1 mouse cellular context compared by ENCODE assay signal in genomic region chr5:77102522-77103365, GRCm38 (mm10).
TF ChIP-seq lines count a peak whose summit lies in the region.

No protein-coding gene starts in this region.

TF ChIP-seq in MEL, 35 proteins besides CTCF, POLR2A, EP300 and RAD21 (continued from another document):
- TF ChIP-seq MYC (IDR thresholded peaks at IDR 0.05; ENCODE audit: low read depth, low read length) (peak; percentile 59; the same call in 1 of the 2 replicates), SMC3 (IDR thresholded peaks at IDR 0.05; ENCODE audit: low read depth, low read length) (no peak), TCF12 (IDR thresholded peaks at IDR 0.05; ENCODE audit: low read depth, low read length) (peak; percentile 71; the same call in 1 of the 2 replicates), ZMIZ1 (IDR thresholded peaks at IDR 0.05; ENCODE audit: low read depth, low read length) (no peak), UBTF (IDR thresholded peaks at IDR 0.05; ENCODE audit: borderline replicate concordance, insufficient read depth, low read depth, low read length) (no peak), CHD2 (IDR thresholded peaks at IDR 0.05; ENCODE audit: low read length) (no peak), USF2 (IDR thresholded peaks at IDR 0.05; ENCODE audit: borderline replicate concordance in 1 of 2, insufficient read depth in 1 of 2, low read depth in 1 of 2, low read length in 2 of 2) (0 out of 4 replicates have a peak, but pooled peaks of 1 of the 2 experiments have one; percentile 50), MYB (IDR thresholded peaks at IDR 0.05; ENCODE audit: low read depth, low read length) (no peak), GABPA (IDR thresholded peaks at IDR 0.05; ENCODE audit: low read depth, low read length) (no peak), TAL1 (IDR thresholded peaks at IDR 0.05; ENCODE audit: low read length) (peak; percentile 58), ELF1 (IDR thresholded peaks at IDR 0.05; ENCODE audit: low read depth, low read length) (0 out of 2 replicates have a peak, but pooled peaks have one; percentile 15), BHLHE40 (IDR thresholded peaks at IDR 0.05; ENCODE audit: borderline replicate concordance, low read depth, low read length) (peak; percentile 97), MAX (IDR thresholded peaks at IDR 0.05; ENCODE audit: low read length) (peak; percentile 95), MAZ (IDR thresholded peaks at IDR 0.05; ENCODE audit: low read depth, low read length) (no peak)
